Mouse (Mus musculus): ENCODE results near the gene 1700012B07Rik.

Gene 1700012B07Rik

DNA sequence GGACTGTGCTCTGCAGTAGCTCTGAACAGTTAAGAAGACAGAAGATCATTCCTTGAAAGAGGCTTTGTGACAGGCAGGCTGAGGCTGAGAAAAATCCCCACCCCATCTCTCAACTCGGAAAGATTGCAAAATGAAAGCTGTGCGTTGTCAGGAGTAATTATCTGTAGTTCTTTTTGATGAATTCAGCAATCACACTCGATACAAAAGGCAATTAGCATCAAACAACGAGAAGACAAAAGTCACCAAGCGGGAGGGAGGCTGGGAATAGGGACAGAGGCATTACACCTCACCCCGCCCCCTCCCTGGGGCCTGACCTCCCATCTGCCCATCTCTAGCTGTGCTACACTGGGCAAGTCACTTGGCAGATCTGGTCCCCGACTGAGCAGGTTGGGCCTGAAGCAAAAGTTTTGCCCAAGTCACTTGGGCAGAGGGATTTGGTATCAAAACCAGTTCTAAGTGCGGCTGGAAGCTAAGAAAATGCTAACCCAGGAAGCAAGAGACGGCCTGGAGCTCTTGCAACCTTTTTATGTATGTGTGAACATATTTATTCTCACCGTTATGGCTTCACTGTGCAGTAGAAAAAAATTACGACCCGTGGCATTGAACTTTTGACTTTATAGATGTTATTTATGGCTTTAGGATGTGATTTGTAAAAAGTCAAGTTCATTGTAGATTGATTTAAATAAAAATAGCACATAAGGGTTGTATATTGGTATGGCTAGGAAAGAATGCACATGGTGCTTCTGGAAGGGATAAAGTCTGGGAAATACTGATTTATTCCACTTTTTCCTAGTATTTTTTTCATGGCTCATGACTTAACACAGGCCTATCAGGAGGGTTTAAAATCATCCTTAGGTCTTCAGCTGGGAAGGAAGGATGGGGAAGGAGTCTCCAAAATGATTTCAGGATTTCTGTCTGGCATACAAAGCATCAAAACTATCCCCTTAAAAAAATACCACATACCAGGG is 75.9 kb downstream of the 1700012B07Rik start:
- no peaks in the 10 kb centered on the region for H3K36me3 ChIP-seq (ENCODE audit: control insufficient read depth, insufficient read depth, low read length, poor library complexity, severe bottlenecking)
- no peak for DNase-seq (ENCODE audit: low read depth, low spot score)
- H3K27me3 ChIP-seq (ENCODE audit: control insufficient read depth, insufficient read depth, low read length, poor library complexity, severe bottlenecking) = no peaks in the 10 kb centered on the region

DNA sequence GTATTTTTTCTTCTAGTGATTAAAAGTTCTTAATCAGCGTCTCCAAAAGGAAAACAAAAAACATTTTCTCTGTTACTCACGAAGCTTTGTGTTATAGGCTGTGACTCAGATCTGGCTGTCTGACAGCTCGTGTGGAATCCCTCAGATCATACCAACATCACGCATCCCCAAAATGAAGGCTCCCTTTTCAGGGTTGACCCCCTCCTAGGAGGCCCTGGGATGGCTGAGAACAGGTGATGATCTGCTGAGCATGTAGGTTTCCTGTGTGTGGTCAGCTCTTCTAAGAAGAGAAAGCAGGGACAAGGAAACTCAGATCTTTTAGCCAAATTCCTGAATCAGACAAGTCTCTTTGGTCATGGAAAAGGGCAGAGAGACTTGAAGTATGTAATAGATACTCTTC is 82.6 kb downstream of the 1700012B07Rik start:
- no peaks in the 10 kb centered on the region for H3K36me3 ChIP-seq (ENCODE audit: control insufficient read depth, insufficient read depth, low read length, poor library complexity, severe bottlenecking)
- no peaks in the 10 kb centered on the region for H3K27me3 ChIP-seq (ENCODE audit: control insufficient read depth, insufficient read depth, low read length, poor library complexity, severe bottlenecking)
- no peak for DNase-seq (ENCODE audit: low read depth, low spot score)

DNA sequence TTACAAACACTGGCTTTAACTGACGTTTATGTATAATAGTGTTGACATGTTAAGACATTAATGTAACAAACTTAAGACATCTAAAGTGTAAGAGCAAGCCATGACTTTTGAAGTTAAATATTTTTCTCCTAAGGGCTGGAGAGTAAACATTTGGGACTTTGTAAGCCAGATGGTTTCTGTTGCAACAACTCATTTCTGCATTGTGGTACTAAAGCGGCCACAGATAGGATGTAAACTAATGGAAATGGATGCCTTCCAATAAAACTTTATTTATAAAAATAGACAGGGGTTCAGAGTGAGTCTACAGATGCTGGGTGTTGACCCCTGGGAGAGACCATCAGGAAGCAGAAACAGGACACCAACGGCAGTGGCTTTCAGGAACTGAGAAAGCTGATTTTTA is 89.9 kb downstream of the 1700012B07Rik start:
- no peak for DNase-seq (ENCODE audit: low read depth, low spot score)
- Histone ChIP-seq H3K36me3 (ENCODE audit: control insufficient read depth, insufficient read depth, low read length, poor library complexity, severe bottlenecking) (no peaks in the 10 kb centered on the region), H3K27me3 (ENCODE audit: control insufficient read depth, insufficient read depth, low read length, poor library complexity, severe bottlenecking) (no peaks in the 10 kb centered on the region)
